Mouse (Mus musculus): ENCODE measurements around the gene Irf7. TPM values are rescaled to one million over a fixed set of nuclear protein-coding genes. Genes with fewer than 3 reads are reported as not detected.

Gene Irf7
- polyA plus RNA-seq, 2 experiments from 2014 or later, result 92.0 to 108 TPM

DNA sequence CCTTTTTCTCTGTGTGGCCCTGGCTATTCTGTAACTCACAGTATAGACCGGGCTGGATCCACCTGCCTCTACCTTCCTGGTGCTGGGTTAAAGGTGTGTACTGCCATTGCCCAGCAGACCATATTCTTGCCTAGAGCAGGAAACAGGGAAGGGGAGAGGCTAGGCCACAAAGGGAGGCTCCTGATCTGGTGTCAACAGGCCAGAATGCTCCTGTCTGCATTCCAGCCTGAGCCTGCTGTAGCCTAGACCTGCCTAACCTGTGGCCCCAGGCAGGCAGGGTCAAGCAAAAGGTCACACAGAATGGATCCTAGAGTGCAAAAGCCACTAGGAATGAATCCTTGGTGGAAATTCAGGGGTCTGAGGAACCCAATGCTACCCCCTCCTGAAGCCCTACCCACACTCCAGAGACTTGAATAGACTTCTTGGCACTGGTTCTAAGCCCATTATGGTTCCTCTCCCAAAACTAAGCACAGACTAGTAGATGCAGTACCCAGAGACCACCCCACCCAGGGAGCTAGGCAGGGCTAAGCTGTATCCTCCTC, 46.7 kb downstream of the Irf7 start:
- ATAC-seq, result no peak

DNA sequence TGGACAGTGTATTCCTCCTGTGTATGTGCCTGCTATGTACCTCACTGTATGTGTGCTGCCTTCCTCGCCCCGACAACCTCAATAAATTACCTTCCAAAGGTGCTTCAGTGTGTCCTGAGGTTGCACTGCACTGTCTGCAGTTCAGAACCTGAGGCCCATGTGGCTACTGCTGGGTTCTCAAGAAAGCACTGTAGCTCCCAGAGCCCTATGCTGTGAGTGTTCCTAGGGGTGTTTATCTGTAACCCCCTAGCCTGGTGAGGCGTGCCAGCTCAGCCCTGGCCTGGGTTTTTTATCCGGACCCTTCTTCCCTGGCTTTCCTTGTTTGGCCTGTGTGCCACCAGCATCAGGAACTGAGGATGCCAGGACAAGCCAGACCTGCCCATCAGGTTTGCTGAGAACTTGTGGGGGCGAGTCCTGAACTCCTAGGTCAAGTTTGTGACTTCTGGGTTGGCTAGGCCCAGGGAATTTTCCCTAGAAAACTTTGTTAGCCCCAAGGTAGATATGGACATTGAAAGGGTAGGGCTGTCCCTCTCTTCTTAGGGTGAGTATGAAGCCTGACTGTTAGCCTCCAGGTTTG, 47.6 kb downstream of the Irf7 start:
- no peak for ATAC-seq

DNA sequence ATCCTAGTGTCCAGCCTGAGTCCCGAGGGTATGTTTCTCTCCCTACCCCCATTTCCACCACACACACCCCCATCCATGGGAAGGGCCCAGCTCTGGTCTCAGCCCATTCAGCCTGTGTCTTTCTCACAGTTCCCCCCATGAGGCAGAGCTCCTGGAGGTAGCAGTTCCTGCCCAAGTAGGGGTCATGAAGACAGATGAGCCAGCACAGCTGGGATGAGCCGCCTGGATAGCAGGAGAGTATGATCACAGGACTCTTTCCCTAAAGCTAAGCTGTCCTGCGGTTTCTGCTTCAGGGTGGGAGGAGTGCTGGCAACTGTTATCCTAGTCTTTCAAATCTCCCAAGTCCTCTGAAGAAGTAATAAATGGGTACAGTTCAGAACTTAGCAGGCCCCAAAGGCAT, 48.1 kb downstream of the Irf7 start:
- no peak for ATAC-seq

DNA sequence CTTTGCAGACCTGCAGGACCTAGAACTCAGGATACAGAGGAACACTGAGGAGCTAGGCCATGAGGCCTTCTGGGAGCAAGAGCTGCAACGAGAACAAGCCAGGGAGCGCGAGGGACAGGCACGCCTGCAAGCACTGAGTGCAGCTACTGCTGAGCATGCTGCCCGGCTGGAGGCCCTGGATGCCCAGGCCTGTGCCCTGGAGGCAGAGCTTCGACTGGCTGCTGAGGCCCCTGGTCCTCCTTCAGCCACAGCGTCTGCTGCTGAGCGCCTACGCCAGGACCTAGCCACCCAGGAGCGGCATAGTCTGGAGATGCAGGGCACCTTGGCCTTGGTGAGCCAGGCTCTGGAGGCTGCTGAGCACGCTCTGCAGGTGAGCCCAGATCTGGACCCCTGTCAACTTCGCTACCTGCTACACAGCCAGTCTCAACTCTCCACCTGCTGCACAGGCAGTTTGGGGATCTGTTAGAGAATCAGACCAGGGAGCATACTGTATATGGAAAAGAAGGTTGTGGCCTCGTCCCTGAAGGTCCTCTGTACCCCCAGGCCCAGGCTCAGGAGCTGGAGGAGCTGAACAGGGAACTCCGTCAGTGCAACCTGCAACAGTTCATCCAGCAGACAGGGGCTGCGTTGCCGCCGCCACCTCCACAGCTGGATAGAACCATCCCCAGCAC, 48.8 kb downstream of the Irf7 start:
- ATAC-seq, result no peak

DNA sequence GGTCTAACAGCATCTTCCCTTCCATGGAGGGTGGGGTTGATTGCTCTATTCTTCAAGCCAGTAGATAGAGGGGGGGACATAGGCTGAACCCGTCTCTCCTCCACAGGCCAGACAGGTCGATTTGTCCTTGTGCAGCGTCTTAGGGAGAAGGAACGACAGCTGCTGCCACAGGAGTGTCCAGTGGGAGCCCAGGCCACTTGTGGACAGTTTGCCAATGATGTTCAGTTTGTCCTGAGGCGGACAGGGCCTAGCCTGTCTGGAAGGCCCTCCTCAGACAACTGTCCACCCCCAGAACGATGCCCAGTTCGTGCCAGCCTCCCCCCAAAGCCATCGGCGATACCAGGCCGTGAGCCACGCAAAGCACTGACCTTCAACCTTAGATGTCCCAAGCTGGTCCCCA, 49.4 kb downstream of the Irf7 start:
- ATAC-seq, result no peak

DNA sequence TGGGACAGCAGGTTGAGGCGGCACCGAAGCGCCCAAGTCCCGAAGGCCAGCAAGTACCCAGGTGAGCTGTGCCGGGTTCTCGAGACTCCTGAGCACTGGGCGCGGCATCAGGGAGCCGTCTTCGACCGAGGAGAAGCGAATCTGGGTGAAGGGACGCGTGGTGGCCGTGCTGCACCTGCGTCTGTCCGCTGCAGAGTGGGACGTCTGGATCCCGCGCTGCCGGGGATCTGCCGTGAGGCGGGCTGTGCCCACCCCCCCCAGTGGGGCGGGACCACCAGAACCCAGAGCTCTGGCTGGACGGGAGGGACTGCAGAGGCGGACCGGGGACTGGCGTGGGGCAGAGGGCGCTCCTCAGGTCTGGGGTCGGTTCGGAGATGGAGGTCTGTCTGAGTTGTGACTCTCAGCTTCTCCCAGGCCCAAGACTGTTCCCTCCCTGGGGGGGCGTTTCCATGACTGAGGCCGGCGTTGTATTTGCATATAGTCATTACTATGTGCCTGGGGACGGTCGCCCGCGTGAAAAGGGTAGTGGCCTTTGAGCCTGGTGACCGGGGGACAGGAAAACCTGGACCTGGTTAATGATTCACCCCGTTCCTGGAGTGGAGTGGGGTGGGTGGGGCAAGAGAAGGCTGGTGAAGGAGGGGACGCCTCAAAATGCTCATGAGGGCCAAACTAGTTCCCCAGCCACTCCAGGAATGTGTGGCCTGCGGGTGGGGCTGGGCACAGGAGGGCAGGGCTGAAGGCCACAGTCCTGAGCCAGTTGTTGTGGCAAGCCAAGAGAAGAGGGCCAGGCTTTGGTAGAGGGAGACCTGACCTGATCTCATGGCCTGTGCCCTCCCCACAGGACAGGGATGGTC, 50.2 kb downstream of the Irf7 start:
- peak; percentile 16 for ATAC-seq

DNA sequence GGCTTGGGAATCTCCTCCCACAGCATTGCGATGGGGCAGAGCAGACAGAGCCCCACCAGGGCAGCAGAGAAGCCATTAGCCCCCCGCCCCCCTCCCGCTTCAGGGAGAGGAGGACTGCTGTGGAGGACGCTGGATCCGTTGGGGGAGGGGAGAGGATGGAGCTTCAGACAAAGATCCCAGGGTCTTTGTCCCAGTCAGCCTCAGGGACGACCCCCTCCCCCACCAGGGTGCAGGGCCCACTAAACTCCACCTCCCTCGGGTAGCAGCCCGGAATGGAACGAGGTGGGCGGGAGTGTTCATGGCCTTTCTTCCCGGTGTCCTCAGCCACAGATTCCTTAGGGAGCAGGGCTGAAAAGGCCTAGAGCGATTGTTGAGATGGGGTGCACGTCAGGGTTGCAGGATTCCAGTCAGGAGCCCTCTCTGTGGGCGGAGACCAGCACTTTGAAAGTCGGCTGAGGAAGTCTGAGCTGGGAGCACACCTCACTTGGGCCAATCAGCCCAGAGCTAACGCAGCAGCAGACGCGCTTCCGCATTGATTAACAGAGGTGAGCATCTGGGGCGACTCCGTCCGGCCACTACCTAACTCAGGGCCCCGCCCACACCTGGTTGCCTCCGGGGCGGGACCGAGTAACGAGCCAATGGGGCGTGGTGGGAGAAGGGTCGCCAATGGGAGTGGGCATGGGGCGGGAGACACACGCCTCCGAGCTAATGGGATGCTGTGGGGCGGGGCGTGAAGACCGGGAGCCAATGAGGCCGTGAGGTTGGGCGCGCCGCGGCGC, 51.0 kb downstream of the Irf7 start, which contains the start of gene Rassf7:
Rassf7 (plus strand) TSS at position 760 of the 779 bp plus-strand sequence.
- peak; percentile 97 for ATAC-seq

DNA sequence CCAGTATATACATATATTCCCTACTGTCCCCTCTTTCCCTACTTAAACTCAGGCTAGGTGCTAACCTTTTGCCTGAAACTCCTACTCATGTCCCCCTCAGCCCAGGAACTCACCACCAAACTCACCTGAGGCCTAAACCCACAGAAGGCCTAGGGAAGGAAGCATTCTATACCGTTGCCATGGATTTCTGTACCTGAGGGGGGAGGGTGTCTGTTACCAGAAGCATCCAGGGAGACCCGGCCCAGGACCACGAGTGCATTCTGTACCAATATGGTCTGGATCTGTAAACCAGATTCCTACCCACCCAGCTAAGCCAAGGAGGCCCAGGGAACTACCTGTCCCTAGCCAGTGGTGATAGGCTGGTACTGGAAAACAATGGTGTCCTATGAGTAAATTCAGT, 52.0 kb downstream of the Irf7 start:
- no peak for ATAC-seq

DNA sequence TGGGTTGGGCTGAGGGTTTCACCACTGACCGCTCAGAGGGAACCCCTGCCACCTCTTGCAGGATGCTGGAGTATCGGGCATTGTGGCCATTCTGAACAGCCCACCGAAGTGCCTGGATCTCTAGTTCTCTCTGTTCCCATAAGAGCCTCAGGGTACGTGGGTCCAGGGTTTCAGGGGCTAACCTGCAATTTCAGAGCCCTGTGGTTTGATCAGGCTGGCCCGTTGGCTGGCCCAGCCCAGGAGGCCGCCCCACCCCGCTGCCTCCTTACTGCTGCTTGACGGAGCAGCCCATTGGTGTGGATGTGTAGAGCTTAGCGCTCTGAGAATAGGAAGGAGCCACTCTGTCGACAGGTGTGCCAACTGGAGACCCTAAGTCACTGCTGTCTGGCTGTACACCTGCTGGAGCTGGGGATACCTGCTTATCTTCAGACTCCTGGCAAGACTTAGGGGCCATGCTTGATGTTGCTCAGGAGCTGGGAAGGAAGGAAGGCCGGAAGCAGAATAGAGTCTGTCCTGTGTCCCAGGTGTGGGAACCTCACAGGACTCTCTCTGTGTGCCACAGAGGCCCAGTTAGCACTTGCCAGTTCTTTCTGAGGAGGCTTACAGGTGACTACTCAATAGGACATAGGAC, 52.6 kb downstream of the Irf7 start, which contains the start of gene Lmntd2:
Lmntd2 (minus strand) TSS at position 476 of the 631 bp plus-strand sequence.
- ATAC-seq, result no peak

DNA sequence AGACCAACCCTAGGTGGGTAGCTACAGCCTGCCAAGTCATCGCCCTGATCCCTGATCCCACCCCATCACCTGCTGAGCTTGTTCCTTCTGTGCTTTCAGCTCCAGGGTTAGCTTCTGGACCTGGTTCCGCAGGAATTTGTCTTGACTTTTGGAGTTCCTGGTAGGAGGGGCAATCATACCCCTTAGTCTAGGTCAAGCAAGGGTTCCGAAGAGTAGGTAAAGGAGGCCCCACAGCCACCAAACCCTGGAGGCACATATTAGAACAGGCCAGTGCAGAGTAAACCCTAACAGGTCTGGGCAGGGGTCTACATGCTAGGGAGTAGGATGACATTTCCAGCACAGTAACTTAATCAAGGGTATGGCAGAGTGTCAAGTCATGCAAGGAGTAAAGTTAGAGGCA, 53.1 kb downstream of the Irf7 start:
- ATAC-seq, result no peak

Other genes with a start within 250 kb of the Irf7 start
- gene Ifitm6, start 248.6 kb downstream of the Irf7 start, polyA plus RNA-seq (2017; shearing (Covaris generic)), result under 1 TPM; 0.70 to 0.92 TPM
- not detected for gene Gm17387, start 237.3 kb downstream of the Irf7 start, polyA plus RNA-seq (2017; shearing (Covaris generic))
- 10 to 100 TPM in 1 of 2 experiments, 1 to 10 TPM in 1; 6.4 to 11.9 TPM for gene B4galnt4, start 205.4 kb downstream of the Irf7 start, polyA plus RNA-seq (2017; shearing (Covaris generic))
- gene Pkp3, start 188.3 kb downstream of the Irf7 start, polyA plus RNA-seq (2017; shearing (Covaris generic)), result 100 to 1,000 TPM; 365 to 380 TPM
- 100 to 1,000 TPM; 163 to 179 TPM for gene Sigirr, start 165.9 kb downstream of the Irf7 start, polyA plus RNA-seq (2017; shearing (Covaris generic))
- gene Ano9, start 148.7 kb downstream of the Irf7 start, polyA plus RNA-seq (2017; shearing (Covaris generic)), result not detected
- 1 to 10 TPM; 5.2 to 5.3 TPM for gene Ptdss2, start 144.1 kb downstream of the Irf7 start, polyA plus RNA-seq (2017; shearing (Covaris generic))
- gene Rnh1, start 93.6 kb downstream of the Irf7 start, polyA plus RNA-seq (2017; shearing (Covaris generic)), result 100 to 1,000 TPM; 117 to 127 TPM
- 1 to 10 TPM; 1.7 to 4.7 TPM for gene Hras, start 72.5 kb downstream of the Irf7 start, polyA plus RNA-seq (2017; shearing (Covaris generic))
- 1 to 10 TPM; 1.4 to 1.9 TPM for gene Lrrc56, start 72.3 kb downstream of the Irf7 start, polyA plus RNA-seq (2017; shearing (Covaris generic))
- 1 to 10 TPM; 5.6 to 5.9 TPM for gene Lmntd2, start 52.4 kb downstream of the Irf7 start, polyA plus RNA-seq (2017; shearing (Covaris generic))
- gene Rassf7, start 50.6 kb downstream of the Irf7 start, polyA plus RNA-seq (2017; shearing (Covaris generic)), result 10 to 100 TPM in 1 of 2 experiments, 1 to 10 TPM in 1; 8.3 to 14.2 TPM
- 10 to 100 TPM; 51.4 to 60.8 TPM for gene Phrf1, start 37.7 kb downstream of the Irf7 start, polyA plus RNA-seq (2017; shearing (Covaris generic))
- gene Cdhr5, start 10.3 kb upstream of the Irf7 start, polyA plus RNA-seq (2017; shearing (Covaris generic)), result not detected
- not detected for gene Sct, start 12.7 kb upstream of the Irf7 start, polyA plus RNA-seq (2017; shearing (Covaris generic))
- not detected for gene Drd4, start 25.5 kb upstream of the Irf7 start, polyA plus RNA-seq (2017; shearing (Covaris generic))
- gene Deaf1, start 61.2 kb upstream of the Irf7 start, polyA plus RNA-seq (2017; shearing (Covaris generic)), result 10 to 100 TPM; 17.1 to 22.5 TPM
- 10 to 100 TPM; 30.4 to 31.2 TPM for gene Tmem80, start 61.3 kb upstream of the Irf7 start, polyA plus RNA-seq (2017; shearing (Covaris generic))
- not detected for gene Eps8l2, start 72.4 kb upstream of the Irf7 start, polyA plus RNA-seq (2017; shearing (Covaris generic))
- 100 to 1,000 TPM; 422 to 471 TPM for gene Taldo1, start 125.7 kb upstream of the Irf7 start, polyA plus RNA-seq (2017; shearing (Covaris generic))
- gene Gatd1, start 147.7 kb upstream of the Irf7 start, polyA plus RNA-seq (2017; shearing (Covaris generic)), result 10 to 100 TPM; 82.1 to 97.0 TPM
- not detected for gene Cend1, start 163.0 kb upstream of the Irf7 start, polyA plus RNA-seq (2017; shearing (Covaris generic))
- 10 to 100 TPM; 26.8 to 51.1 TPM for gene Slc25a22, start 171.4 kb upstream of the Irf7 start, polyA plus RNA-seq (2017; shearing (Covaris generic))
- gene Pidd1, start 177.5 kb upstream of the Irf7 start, polyA plus RNA-seq (2017; shearing (Covaris generic)), result 10 to 100 TPM in 1 of 2 experiments, 1 to 10 TPM in 1; 5.3 to 12.7 TPM
- 1,000 to 10,000 TPM; 3,324 to 3,604 TPM for gene Rplp2, start 180.9 kb upstream of the Irf7 start, polyA plus RNA-seq (2017; shearing (Covaris generic))
- gene Pnpla2, start 188.7 kb upstream of the Irf7 start, polyA plus RNA-seq (2017; shearing (Covaris generic)), result 10 to 100 TPM; 58.2 to 70.2 TPM
- not detected for gene Cracr2b, start 194.6 kb upstream of the Irf7 start, polyA plus RNA-seq (2017; shearing (Covaris generic))
- 1 to 10 TPM; 8.3 to 8.7 TPM for gene Cd151, start 200.9 kb upstream of the Irf7 start, polyA plus RNA-seq (2017; shearing (Covaris generic))
- 10 to 100 TPM; 22.3 to 22.6 TPM for gene Polr2l, start 208.7 kb upstream of the Irf7 start, polyA plus RNA-seq (2017; shearing (Covaris generic))
- gene Tspan4, start 208.8 kb upstream of the Irf7 start, polyA plus RNA-seq (2017; shearing (Covaris generic)), result 1 to 10 TPM; 1.5 to 2.7 TPM